Mouse (Mus musculus) ES-E14 (cell line): ENCODE data around the gene Cfp. TPM values are rescaled to one million over a fixed set of nuclear protein-coding genes. Genes with fewer than 3 reads are reported as not detected.

Experiments used
- DNase-seq: peaks from one replicate; pipeline ENCODE4 v3.0.0-alpha.2; 2013; ENCODE audit warnings: low read depth, low spot score
- H3K27ac ChIP-seq: 2 replicates; pipeline ENCODE4 v1.5.1; 2012; ENCODE audit warnings: low read depth, mild to moderate bottlenecking, low read length, moderate library complexity, mixed read lengths; ENCODE audit not compliant: poor library complexity, insufficient read depth, severe bottlenecking
- H3K36me3 ChIP-seq: 2 replicates; pipeline ENCODE4 v1.6.1; 2012; ENCODE audit warnings: mild to moderate bottlenecking, low read length, moderate library complexity, mixed read lengths; ENCODE audit not compliant: control insufficient read depth, poor library complexity, insufficient read depth, severe bottlenecking
- H3K4me1 ChIP-seq, 2 experiments: fragments of 150-350 bp in 1 of 2; sonication (generic) in 1 of 2; 2 replicates each; pipeline ENCODE4 v1.6.1; 2012; ENCODE audit warnings: low read length in 2 of 2, mild to moderate bottlenecking in 1 of 2, mixed read lengths in 1 of 2; ENCODE audit not compliant: control insufficient read depth in 2 of 2, insufficient read depth in 2 of 2, poor library complexity in 1 of 2
- H3K4me3 ChIP-seq, 2 experiments: fragments of 150-350 bp in 1 of 2; sonication (generic) in 1 of 2; 2 replicates each; pipeline ENCODE4 v1.5.1; 2012; ENCODE audit warnings: low read length in 2 of 2, low read depth in 1 of 2, mild to moderate bottlenecking in 1 of 2, mixed read lengths in 1 of 2; ENCODE audit not compliant: insufficient read depth in 1 of 2, poor library complexity in 1 of 2, severe bottlenecking in 1 of 2
- H3K9ac ChIP-seq: 2 replicates; pipeline ENCODE4 v1.6.1; 2012; ENCODE audit warnings: low read depth, mild to moderate bottlenecking, low read length, mixed read lengths; ENCODE audit not compliant: poor library complexity, insufficient read depth, severe bottlenecking
- H3K9me3 ChIP-seq: fragments of 150-350 bp; sonication (generic); 2 replicates; pipeline ENCODE4 v1.6.1; 2012; ENCODE audit warnings: low read depth, mild to moderate bottlenecking, low read length; ENCODE audit not compliant: control insufficient read depth, insufficient read depth
- CHD2 ChIP-seq: IDR thresholded peaks from 2 replicates; pipeline ENCODE4 v1.6.1; 2014; ENCODE audit warnings: mild to moderate bottlenecking, low read depth, low read length, inconsistent platforms
- HCFC1 ChIP-seq: IDR thresholded peaks from 2 replicates; pipeline ENCODE4 v1.6.1; 2012; ENCODE audit warnings: low read length, inconsistent platforms, borderline replicate concordance; ENCODE audit not compliant: insufficient read depth
- MAFK ChIP-seq: IDR thresholded peaks from 2 replicates; pipeline ENCODE4 v1.6.1; 2014; ENCODE audit warnings: mild to moderate bottlenecking, low read depth, low read length, inconsistent platforms; ENCODE audit not compliant: insufficient read depth
- ZC3H11A ChIP-seq: IDR thresholded peaks from 2 replicates; pipeline ENCODE4 v1.6.1; 2012; ENCODE audit warnings: low read depth, mild to moderate bottlenecking, inconsistent platforms, low read length, borderline replicate concordance
- ZNF384 ChIP-seq: IDR thresholded peaks from 2 replicates; pipeline ENCODE4 v1.6.1; 2012; ENCODE audit warnings: low read depth, low read length, inconsistent platforms
- in situ Hi-C, 2 experiments: fragments of 600-800 bp; cut with MboI; formaldehyde crosslinking; loops; one replicate each; pipeline ENCODE4 v1.15.1; 2025; ENCODE audit warnings: low sequenced_read_pairs in 2 of 2, inconsistent platforms in 1 of 2; ENCODE audit not compliant: unreplicated experiment in 2 of 2
- total RNA-seq: library from RNA; depleted of rRNA; stranded (reverse); fragments of 300-350 nt; gene quantifications from 2 replicates; pipeline ENCODE4 v1.2.3, GENCODE M21; 2012

Cfp gene
- total RNA-seq, 1 experiment = 4.4 TPM

DNA sequence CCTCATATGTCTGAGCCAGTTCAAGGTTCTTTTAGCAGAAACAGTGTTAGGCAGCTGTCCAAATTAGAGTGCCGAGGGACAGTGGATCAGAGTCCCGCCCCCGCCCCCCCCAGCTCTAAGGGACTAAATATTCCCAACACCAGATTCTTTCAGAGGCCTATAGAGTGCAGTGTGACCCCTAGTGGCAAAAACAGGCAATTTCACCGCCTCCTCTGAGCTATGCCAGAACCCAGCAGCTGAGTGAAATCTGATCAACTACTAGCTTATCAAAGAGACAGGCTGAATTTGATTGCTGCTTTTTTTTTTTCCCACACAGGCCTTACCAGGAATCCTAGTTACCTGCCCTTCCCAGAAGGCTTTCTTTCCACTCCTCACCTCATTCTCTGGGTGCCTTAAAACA is 14.7 kb upstream of the Cfp start:
- DNase-seq = no peak
- Histone ChIP-seq H3K4me3 (no peak overlapping the region), H3K27ac (no peak overlapping the region), H3K9ac (no peak overlapping the region), H3K4me1 (no peaks in the 10 kb centered on the region), H3K36me3 (no peaks in the 10 kb centered on the region), H3K9me3 (no peaks in the 10 kb centered on the region)
- in situ Hi-C loops = no loop called here
- TF ChIP-seq HCFC1 (no peak), CHD2 (no peak), ZC3H11A (no peak), MAFK (no peak), ZNF384 (no peak)

- in situ Hi-C loops = no loop called here
- peaks cover 8% of the 10 kb centered on the region for H3K36me3 ChIP-seq
Measured at GRCm38 (mm10) chrX:20931963-20932362, 608 bp upstream of the Cfp start.

GRCm38 (mm10) chrX:20929859-20930258 is 1.5 kb downstream of the Cfp start:
- Histone ChIP-seq H3K27ac (no peak overlapping the region), H3K4me3 (no peak overlapping the region), H3K4me1 (peaks cover 2% of the 10 kb centered on the region in 2 experiments; a peak in 1 of 4 replicates), H3K9ac (no peak overlapping the region), H3K36me3 (peaks cover 6% of the 10 kb centered on the region), H3K9me3 (no peaks in the 10 kb centered on the region)
- no peak for DNase-seq
- in situ Hi-C loops = no loop called here
- no peak for TF ChIP-seq CHD2
- no peak for TF ChIP-seq MAFK
- TF ChIP-seq ZC3H11A = no peak
- TF ChIP-seq HCFC1 = no peak
- no peak for TF ChIP-seq ZNF384

More at GRCm38 (mm10) chrX:20931963-20932362, 608 bp upstream of the Cfp start:
- Histone ChIP-seq H3K4me1 (peaks cover 2 to 6% of the 10 kb centered on the region in 2 experiments; a peak in 2 of 4 replicates), H3K27ac (no peak overlapping the region), H3K9ac (no peak overlapping the region), H3K9me3 (no peaks in the 10 kb centered on the region), H3K4me3 (no peak overlapping the region)
- DNase-seq = no peak
- TF ChIP-seq ZNF384 (no peak), ZC3H11A (no peak), MAFK (no peak), HCFC1 (no peak), CHD2 (no peak)

DNA sequence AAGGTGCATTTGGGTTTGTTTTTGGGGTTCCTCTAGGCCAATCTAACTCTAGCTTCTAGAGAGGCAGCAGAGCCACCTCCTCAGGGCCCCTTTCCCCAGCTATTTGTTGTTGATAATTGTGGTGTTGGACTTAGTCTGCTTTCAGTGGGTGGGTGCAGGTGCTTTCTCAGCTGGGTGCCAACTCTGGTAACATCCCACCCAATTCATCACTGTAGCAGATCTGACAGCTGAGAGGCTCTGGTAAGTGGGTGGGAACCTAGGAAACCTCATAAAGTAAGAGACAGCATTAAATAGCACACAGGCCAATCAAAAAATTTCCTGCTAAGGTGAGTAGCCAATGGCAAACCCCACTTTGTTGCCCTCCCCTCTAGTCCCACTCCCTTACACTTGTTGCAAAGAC is 6.4 kb downstream of the Cfp start:
- no peak overlapping the region for H3K27ac ChIP-seq
- no peak for TF ChIP-seq CHD2
- TF ChIP-seq ZNF384 = no peak
- TF ChIP-seq ZC3H11A = no peak
- no peak for TF ChIP-seq HCFC1
- TF ChIP-seq MAFK = no peak
- no peak overlapping the region for H3K4me3 ChIP-seq
- peaks cover 6% of the 10 kb centered on the region for H3K36me3 ChIP-seq
- H3K4me1 ChIP-seq = no peaks in the 10 kb centered on the region
- no peaks in the 10 kb centered on the region for H3K9me3 ChIP-seq
- no peak for DNase-seq
- in situ Hi-C loops = no loop called here
- no peak overlapping the region for H3K9ac ChIP-seq

- no peaks in the 10 kb centered on the region for H3K9me3 ChIP-seq
- TF ChIP-seq ZC3H11A (no peak), MAFK (no peak), ZNF384 (no peak)
- H3K27ac ChIP-seq = no peak overlapping the region
- H3K4me3 ChIP-seq = no peak overlapping the region
- no peak for DNase-seq
- in situ Hi-C loops = no loop called here
- H3K9ac ChIP-seq = no peak overlapping the region
- H3K36me3 ChIP-seq = peaks cover 6% of the 10 kb centered on the region
- no peaks in the 10 kb centered on the region for H3K4me1 ChIP-seq
Measured at GRCm38 (mm10) chrX:20923506-20923905, 7.8 kb downstream of the Cfp start.
